Mouse (Mus musculus) liver, adult 2 months (tissue): ENCODE data around the gene Gnai2. TPM values are rescaled to one million over a fixed set of nuclear protein-coding genes. Genes with fewer than 3 reads are reported as not detected.
"Not testable (repeated sequence)": the region's sequence is repeated elsewhere in the genome, so short reads cannot be mapped to it uniquely, and the experiment has no call there.

ENCODE experiments used
- DNase-seq: peaks from one replicate; pipeline ENCODE4 v3.0.0-alpha.2; 2011; ENCODE audit warnings: low read depth, low spot score; ENCODE audit errors: extremely low read depth
- H3K27ac ChIP-seq: fragments of 200-500 bp; replicated peaks from 2 replicates; pipeline ENCODE4 v1.5.1; 2012; ENCODE audit warnings: low read depth, mild to moderate bottlenecking, control low read depth, inconsistent platforms, low read length; ENCODE audit not compliant: insufficient read depth
- H3K27me3 ChIP-seq: fragments of 200-500 bp; 2 replicates; pipeline ENCODE4 v1.6.1; 2012; ENCODE audit warnings: mild to moderate bottlenecking, moderate library complexity, low read length, inconsistent platforms; ENCODE audit not compliant: control insufficient read depth, insufficient read depth
- H3K36me3 ChIP-seq: fragments of 200-500 bp; 2 replicates; pipeline ENCODE4 v1.6.1; 2012; ENCODE audit warnings: low read length, inconsistent platforms; ENCODE audit not compliant: control insufficient read depth, insufficient read depth
- H3K4me1 ChIP-seq: fragments of 200-500 bp; 2 replicates; pipeline ENCODE4 v1.6.1; 2011; ENCODE audit warnings: low read length; ENCODE audit not compliant: control insufficient read depth, insufficient read depth
- H3K4me3 ChIP-seq: fragments of 200-500 bp; 2 replicates; pipeline ENCODE4 v1.5.1; 2011; ENCODE audit warnings: low read depth, mild to moderate bottlenecking, control low read depth, low read length, moderate library complexity; ENCODE audit not compliant: insufficient read depth
- H3K79me2 ChIP-seq: fragments of 200-500 bp; 2 replicates; pipeline ENCODE4 v1.6.1; 2012; ENCODE audit warnings: inconsistent platforms, mild to moderate bottlenecking, low read length, moderate library complexity; ENCODE audit not compliant: control insufficient read depth, insufficient read depth
- H3K9ac ChIP-seq: fragments of 200-500 bp; 2 replicates; pipeline ENCODE4 v1.6.1; 2012; ENCODE audit warnings: low read depth, mild to moderate bottlenecking, control low read depth, inconsistent platforms, low read length
- CTCF ChIP-seq: fragments of 200-500 bp; IDR thresholded peaks from 2 replicates; pipeline ENCODE4 v1.5.1; 2011; ENCODE audit warnings: low read depth, low read length, control low read depth
- POLR2A ChIP-seq: fragments of 200-500 bp; IDR thresholded peaks from 2 replicates; pipeline ENCODE4 v1.6.1; 2011; ENCODE audit warnings: low read length, control low read depth; ENCODE audit not compliant: insufficient read depth; ENCODE audit errors: extremely low read depth
- WGBS: fragments of 180-500 bp; shearing (Covaris S2); methylation state at CpG from one replicate; pipeline ENCODE4 v1.1.7; 2018; 5-methylcytosine and 5-hydroxymethylcytosine counted together
- polyA plus RNA-seq: library from polyadenylated mRNA; depleted of rRNA; stranded (reverse); fragments of >200 nt; gene quantifications from 2 replicates; pipeline ENCODE4 v1.2.3, GENCODE M21; 2012
- total RNA-seq: library from RNA; depleted of rRNA; stranded (reverse); fragments of >200 nt; gene quantifications from 2 replicates; pipeline ENCODE4 v1.2.3, GENCODE M21; 2014

Gnai2 gene
- total and polyA plus RNA-seq, 2 experiments, result 31.6 to 122 TPM

GRCm38 (mm10) chr9:107578587-107578986 is 56.6 kb downstream of the Gnai2 start, which contains the start of gene Naa80:
Naa80 (plus strand) TSS chr9:107578887.
- Histone ChIP-seq H3K27me3 (no peaks in the 10 kb centered on the region), H3K4me3 (peak within 1 kb of the TSS; percentile 91), H3K9ac (peak within 1 kb of the TSS; percentile 91), H3K79me2 (peaks cover 15% of the 10 kb centered on the region; the same call in 1 of the 2 replicates), H3K27ac (peak within 1 kb of the TSS; percentile 97), H3K36me3 (peaks cover 2% of the 10 kb centered on the region; the same call in 1 of the 2 replicates), H3K4me1 (peaks cover 28% of the 10 kb centered on the region)
- 24% methylated on average over 3 of the region's 3 CpGs for WGBS
- TF ChIP-seq POLR2A (no peak), CTCF (no peak)
- no peak for DNase-seq

GRCm38 (mm10) chr9:107577871-107578270 is 57.3 kb downstream of the Gnai2 start:
- Histone ChIP-seq H3K27me3 (no peaks in the 10 kb centered on the region), H3K79me2 (peaks cover 15% of the 10 kb centered on the region; the same call in 1 of the 2 replicates), H3K36me3 (peaks cover 2% of the 10 kb centered on the region; the same call in 1 of the 2 replicates), H3K4me3 (peak overlapping the region; percentile 91), H3K27ac (peak overlapping the region; percentile 97), H3K9ac (peak overlapping the region; percentile 91), H3K4me1 (peaks cover 28% of the 10 kb centered on the region)
- DNase-seq, result peak; percentile 90
- no peak for TF ChIP-seq CTCF
- TF ChIP-seq POLR2A, result peak; percentile 44; the same call in 1 of the 2 replicates
- WGBS, result 20% methylated on average over 10 of the region's 10 CpGs

GRCm38 (mm10) chr9:107576357-107577107 is 58.6 kb downstream of the Gnai2 start, which contains the start of gene Hyal1:
Hyal1 (plus strand) TSS chr9:107576927.
- Histone ChIP-seq H3K27ac (peak within 1 kb of the TSS; percentile 97), H3K4me3 (peak within 1 kb of the TSS; percentile 91), H3K27me3 (no peaks in the 10 kb centered on the region), H3K36me3 (peaks cover 9% of the 10 kb centered on the region), H3K79me2 (peaks cover 19% of the 10 kb centered on the region; the same call in 1 of the 2 replicates), H3K9ac (peak within 1 kb of the TSS; percentile 91), H3K4me1 (peaks cover 25% of the 10 kb centered on the region)
- WGBS, result 6% methylated on average over 16 of the region's 16 CpGs
- peak; percentile 97 for DNase-seq
- TF ChIP-seq CTCF (no peak), POLR2A (peak; percentile 94)

- Histone ChIP-seq H3K27me3 (no peaks in the 10 kb centered on the region), H3K79me2 (peaks cover 22% of the 10 kb centered on the region; the same call in 1 of the 2 replicates), H3K4me1 (peaks cover 33% of the 10 kb centered on the region), H3K4me3 (no peak overlapping the region), H3K36me3 (peaks cover 9% of the 10 kb centered on the region), H3K27ac (peak overlapping the region; percentile 96), H3K9ac (peak overlapping the region; percentile 16; the same call in 1 of the 2 replicates)
- DNase-seq, result peak; percentile 94
- 23% methylated on average over 14 of the region's 14 CpGs for WGBS
- TF ChIP-seq CTCF (no peak), POLR2A (no peak)
These were observed 59.4 kb downstream of the Gnai2 start for GRCm38 (mm10) chr9:107575579-107576356.

GRCm38 (mm10) chr9:107573774-107574173 is 61.4 kb downstream of the Gnai2 start:
- peaks cover 32% of the 10 kb centered on the region for H3K4me1 ChIP-seq
- H3K27me3 ChIP-seq, H3K4me3 ChIP-seq, DNase-seq, H3K36me3 ChIP-seq, H3K9ac ChIP-seq, H3K27ac ChIP-seq: not testable (repeated sequence)
- 91% methylated on average over 6 of the region's 6 CpGs for WGBS
- H3K79me2 ChIP-seq, result peaks cover 38% of the 10 kb centered on the region; the same call in 1 of the 2 replicates
